Mouse (Mus musculus): ENCODE results near the gene Dguok.

The Dguok gene

GRCm38 (mm10) chr6:83456131-83456983 lies 50.4 kb downstream of the Dguok start:
- DNase-seq (ENCODE audit: low read depth, low spot score), result peak; percentile 89

- peak; percentile 73 for DNase-seq (ENCODE audit: low read depth, low spot score)
These were observed 51.2 kb downstream of the Dguok start for GRCm38 (mm10) chr6:83455328-83456130.

GRCm38 (mm10) chr6:83453706-83454105 lies 53.1 kb downstream of the Dguok start:
- DNase-seq (ENCODE audit: low read depth, low spot score), result no peak

GRCm38 (mm10) chr6:83450451-83451303 lies 56.1 kb downstream of the Dguok start:
- peak; percentile 42 for DNase-seq (ENCODE audit: low read depth, low spot score)

GRCm38 (mm10) chr6:83449440-83449839 lies 57.3 kb downstream of the Dguok start:
- no peak for DNase-seq (ENCODE audit: low read depth, low spot score)

GRCm38 (mm10) chr6:83448911-83449310 lies 57.9 kb downstream of the Dguok start:
- DNase-seq (ENCODE audit: low read depth, low spot score), result peak; percentile 62

- DNase-seq (ENCODE audit: low read depth, low spot score), result no peak
These were observed 59.7 kb downstream of the Dguok start for GRCm38 (mm10) chr6:83447031-83447430.

- no peak for DNase-seq (ENCODE audit: low read depth, low spot score)
These were observed 61.0 kb downstream of the Dguok start for GRCm38 (mm10) chr6:83445796-83446195.

- DNase-seq (ENCODE audit: low read depth, low spot score), result no peak
These were observed 63.1 kb downstream of the Dguok start for GRCm38 (mm10) chr6:83443441-83444340.

GRCm38 (mm10) chr6:83442639-83443038 lies 64.1 kb downstream of the Dguok start:
- DNase-seq (ENCODE audit: low read depth, low spot score), result no peak

- peak; percentile 87 for DNase-seq (ENCODE audit: low read depth, low spot score)
These were observed 65.3 kb downstream of the Dguok start for GRCm38 (mm10) chr6:83441259-83442061.

- peak; percentile 70 for DNase-seq (ENCODE audit: low read depth, low spot score)
These were observed 66.1 kb downstream of the Dguok start for GRCm38 (mm10) chr6:83440510-83441258.

- DNase-seq (ENCODE audit: low read depth, low spot score), result no peak
These were observed 66.6 kb downstream of the Dguok start for GRCm38 (mm10) chr6:83440197-83440509.

GRCm38 (mm10) chr6:83439781-83440180 lies 67.0 kb downstream of the Dguok start:
- no peak for DNase-seq (ENCODE audit: low read depth, low spot score)

- DNase-seq (ENCODE audit: low read depth, low spot score), result no peak
These were observed 67.5 kb downstream of the Dguok start for GRCm38 (mm10) chr6:83439119-83439767.

GRCm38 (mm10) chr6:83438584-83438983 lies 68.2 kb downstream of the Dguok start:
- DNase-seq (ENCODE audit: low read depth, low spot score), result no peak

- DNase-seq (ENCODE audit: low read depth, low spot score), result no peak
These were observed 69.0 kb downstream of the Dguok start for GRCm38 (mm10) chr6:83437802-83438201.

- DNase-seq (ENCODE audit: low read depth, low spot score), result peak; percentile 74
These were observed 69.5 kb downstream of the Dguok start for GRCm38 (mm10) chr6:83437225-83437624.

GRCm38 (mm10) chr6:83436547-83436946 lies 70.2 kb downstream of the Dguok start:
- no peak for DNase-seq (ENCODE audit: low read depth, low spot score)

All from CD4-positive helper T cell, adult 2 months (primary cell).